Mouse (Mus musculus): ENCODE data around the gene Ptprh. TPM values are rescaled to one million over a fixed set of nuclear protein-coding genes. Genes with fewer than 3 reads are reported as not detected.
"Not testable (repeated sequence)": the region's sequence is repeated elsewhere in the genome, so short reads cannot be mapped to it uniquely, and the experiment has no call there.

Ptprh gene
- total RNA-seq, 2 experiments from 2014 or later: 0.84 to 0.95 TPM

GRCm38 (mm10) chr7:4527302-4527689 lies 76.5 kb downstream of the Ptprh start:
- intact Hi-C loops (cut with DNase I): loop anchor here (10.0 kb wide), 1 partner anchor 92 kb away; no protein-coding TSS in a partner anchor
- no peak for DNase-seq (ENCODE audit: low spot score in 2 of 2)

- intact Hi-C loops (cut with DNase I): loop anchor here (10.0 kb wide), 1 partner anchor 92 kb away; no protein-coding TSS in a partner anchor
- DNase-seq (ENCODE audit: low spot score in 2 of 2): peak; percentile 65 to 66
Observed at GRCm38 (mm10) chr7:4526341-4527301, 77.2 kb downstream of the Ptprh start.

- DNase-seq (ENCODE audit: low spot score in 2 of 2): not testable (repeated sequence)
Observed at GRCm38 (mm10) chr7:4524212-4524922, 79.5 kb downstream of the Ptprh start, which contains the start of gene Tnni3. Tnni3 (minus strand) TSS chr7:4524229.

GRCm38 (mm10) chr7:4523205-4524130 lies 80.4 kb downstream of the Ptprh start:
- intact Hi-C loops (cut with DNase I): loop anchor here (10.0 kb wide), 1 partner anchor 89 kb away; no protein-coding TSS in a partner anchor

More at GRCm38 (mm10) chr7:4524212-4524922, 79.5 kb downstream of the Ptprh start, which contains the start of gene Tnni3:
- intact Hi-C loops (cut with DNase I): loop anchor here (10.0 kb wide), 1 partner anchor 90 kb away; no protein-coding TSS in a partner anchor

GRCm38 (mm10) chr7:4522292-4522691 lies 81.5 kb downstream of the Ptprh start:
- DNase-seq (ENCODE audit: low spot score in 2 of 2): no peak
- intact Hi-C loops (cut with DNase I): loop anchor here (10.0 kb wide), 1 partner anchor 87 kb away; no protein-coding TSS in a partner anchor

More at GRCm38 (mm10) chr7:4523205-4524130, 80.4 kb downstream of the Ptprh start:
- DNase-seq (ENCODE audit: low spot score in 2 of 2): no peak

GRCm38 (mm10) chr7:4521231-4522003 lies 82.4 kb downstream of the Ptprh start:
- DNase-seq (ENCODE audit: low spot score in 2 of 2): no peak
- intact Hi-C loops (cut with DNase I): loop anchor here (10.0 kb wide), 1 partner anchor 87 kb away; no protein-coding TSS in a partner anchor

- no peak for DNase-seq (ENCODE audit: low spot score in 2 of 2)
- intact Hi-C loops (cut with DNase I): no loop called here
Observed at GRCm38 (mm10) chr7:4518487-4518886, 85.4 kb downstream of the Ptprh start.

GRCm38 (mm10) chr7:4516332-4517050 lies 87.3 kb downstream of the Ptprh start, which contains the start of gene Tnnt1:
Tnnt1 (minus strand) TSS chr7:4516382.
- DNase-seq (ENCODE audit: low spot score in 2 of 2): no peak
- intact Hi-C loops (cut with DNase I): no loop called here

- intact Hi-C loops (cut with DNase I): no loop called here
- DNase-seq (ENCODE audit: low spot score in 2 of 2): no peak
Observed at GRCm38 (mm10) chr7:4515853-4516252, 88.0 kb downstream of the Ptprh start.

GRCm38 (mm10) chr7:4513829-4514712 lies 89.8 kb downstream of the Ptprh start:
- no peak for DNase-seq (ENCODE audit: low spot score in 2 of 2)

GRCm38 (mm10) chr7:4513236-4513635 lies 90.6 kb downstream of the Ptprh start:
- DNase-seq (ENCODE audit: low spot score in 2 of 2): no peak
- intact Hi-C loops (cut with DNase I): no loop called here

More at GRCm38 (mm10) chr7:4513829-4514712, 89.8 kb downstream of the Ptprh start:
- intact Hi-C loops (cut with DNase I): no loop called here

GRCm38 (mm10) chr7:4511489-4512224 lies 92.2 kb downstream of the Ptprh start:
- DNase-seq (ENCODE audit: low spot score in 2 of 2): no peak
- intact Hi-C loops (cut with DNase I): no loop called here

- intact Hi-C loops (cut with DNase I): no loop called here
- DNase-seq (ENCODE audit: low spot score in 2 of 2): peak in 1 of 2 experiments; percentile 33
Observed at GRCm38 (mm10) chr7:4509863-4510608, 93.8 kb downstream of the Ptprh start.

GRCm38 (mm10) chr7:4508739-4509116 lies 95.1 kb downstream of the Ptprh start:
- intact Hi-C loops (cut with DNase I): no loop called here
- DNase-seq (ENCODE audit: low spot score in 2 of 2): no peak

- intact Hi-C loops (cut with DNase I): no loop called here
- peak; percentile 38 to 42 for DNase-seq (ENCODE audit: low spot score in 2 of 2)
Observed at GRCm38 (mm10) chr7:4508062-4508738, 95.6 kb downstream of the Ptprh start.

Data from left cerebral cortex, postnatal 36 days (tissue).